Mouse (Mus musculus) liver, adult 2 months (tissue): ENCODE measurements around the gene Papln. TPM values are rescaled to one million over a fixed set of nuclear protein-coding genes. Genes with fewer than 3 reads are reported as not detected.
A peak's percentile ranks its signal among the peaks of the same experiment; 100 is the strongest.

Experiments
- DNase-seq: peaks from one replicate; pipeline ENCODE4 v3.0.0-alpha.2; 2011; ENCODE audit warnings: low read depth, low spot score; ENCODE audit errors: extremely low read depth
- H3K27ac ChIP-seq: fragments of 200-500 bp; replicated peaks from 2 replicates; pipeline ENCODE4 v1.5.1; 2012; ENCODE audit warnings: low read depth, mild to moderate bottlenecking, control low read depth, inconsistent platforms, low read length; ENCODE audit not compliant: insufficient read depth
- H3K27me3 ChIP-seq: fragments of 200-500 bp; 2 replicates; pipeline ENCODE4 v1.6.1; 2012; ENCODE audit warnings: mild to moderate bottlenecking, moderate library complexity, low read length, inconsistent platforms; ENCODE audit not compliant: control insufficient read depth, insufficient read depth
- H3K36me3 ChIP-seq: fragments of 200-500 bp; 2 replicates; pipeline ENCODE4 v1.6.1; 2012; ENCODE audit warnings: low read length, inconsistent platforms; ENCODE audit not compliant: control insufficient read depth, insufficient read depth
- H3K4me1 ChIP-seq: fragments of 200-500 bp; 2 replicates; pipeline ENCODE4 v1.6.1; 2011; ENCODE audit warnings: low read length; ENCODE audit not compliant: control insufficient read depth, insufficient read depth
- H3K4me3 ChIP-seq: fragments of 200-500 bp; 2 replicates; pipeline ENCODE4 v1.5.1; 2011; ENCODE audit warnings: low read depth, mild to moderate bottlenecking, control low read depth, low read length, moderate library complexity; ENCODE audit not compliant: insufficient read depth
- H3K79me2 ChIP-seq: fragments of 200-500 bp; 2 replicates; pipeline ENCODE4 v1.6.1; 2012; ENCODE audit warnings: inconsistent platforms, mild to moderate bottlenecking, low read length, moderate library complexity; ENCODE audit not compliant: control insufficient read depth, insufficient read depth
- H3K9ac ChIP-seq: fragments of 200-500 bp; 2 replicates; pipeline ENCODE4 v1.6.1; 2012; ENCODE audit warnings: low read depth, mild to moderate bottlenecking, control low read depth, inconsistent platforms, low read length
- CTCF ChIP-seq: fragments of 200-500 bp; IDR thresholded peaks from 2 replicates; pipeline ENCODE4 v1.5.1; 2011; ENCODE audit warnings: low read depth, low read length, control low read depth
- POLR2A ChIP-seq: fragments of 200-500 bp; IDR thresholded peaks from 2 replicates; pipeline ENCODE4 v1.6.1; 2011; ENCODE audit warnings: low read length, control low read depth; ENCODE audit not compliant: insufficient read depth; ENCODE audit errors: extremely low read depth
- WGBS: fragments of 180-500 bp; shearing (Covaris S2); methylation state at CpG from one replicate; pipeline ENCODE4 v1.1.7; 2018; 5-methylcytosine and 5-hydroxymethylcytosine counted together
- polyA plus RNA-seq: library from polyadenylated mRNA; depleted of rRNA; stranded (reverse); fragments of >200 nt; gene quantifications from 2 replicates; pipeline ENCODE4 v1.2.3, GENCODE M21; 2012; rRNA removed
- total RNA-seq: library from RNA; depleted of rRNA; stranded (reverse); fragments of >200 nt; gene quantifications from 2 replicates; pipeline ENCODE4 v1.2.3, GENCODE M21; 2014; rRNA removed

Papln gene
- total RNA-seq (1.3 and 1.9 TPM in 2 replicates), polyA plus RNA-seq (2.5 and 3.1 TPM in 2 replicates)

DNA sequence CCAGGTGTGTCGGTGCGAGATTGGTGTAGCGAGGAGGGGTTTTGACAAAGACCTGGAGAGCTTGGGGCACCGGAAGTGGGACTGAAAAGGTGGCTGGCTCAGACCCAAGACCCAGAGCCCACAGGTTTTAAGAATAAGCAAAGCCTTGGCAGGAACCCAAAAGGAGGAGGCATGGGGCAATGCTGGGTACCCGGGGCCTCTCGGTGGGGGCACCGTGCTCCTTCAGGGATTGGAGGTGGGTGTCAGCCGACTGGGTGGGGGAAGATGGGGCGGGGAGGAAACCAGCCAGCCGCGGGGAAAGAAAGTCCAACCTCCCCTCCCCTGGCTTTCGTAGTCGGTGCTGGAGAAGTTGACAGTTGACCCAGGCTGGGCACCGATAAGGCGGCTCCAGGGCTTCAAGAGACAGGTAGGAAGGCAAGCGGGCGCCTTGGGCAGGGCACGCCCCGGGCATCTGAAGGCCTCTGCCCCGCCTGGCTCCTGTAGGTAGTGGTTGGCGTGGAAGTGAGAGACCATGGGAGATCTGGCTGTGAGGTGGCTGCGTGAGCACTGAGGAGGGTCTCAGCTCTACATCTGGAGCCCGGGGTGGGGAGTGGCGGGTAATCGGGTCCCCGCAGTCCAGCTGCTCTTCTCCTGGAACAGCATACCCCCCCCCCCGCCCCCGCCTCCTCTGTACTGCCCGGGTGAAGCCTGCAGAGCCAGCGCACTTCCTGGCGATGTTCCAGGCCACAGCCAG is at the start of gene Papln:
Gene Papln (plus strand): TSS at position 324 of the 733 bp plus-strand sequence.
- TF ChIP-seq CTCF (no peak), POLR2A (no peak)
- 16% methylated on average over 29 of the region's 31 CpGs for WGBS
- H3K79me2 ChIP-seq: no peaks in the 10 kb centered on the region
- H3K9ac ChIP-seq: peak within 1 kb of the TSS; percentile 44
- H3K36me3 ChIP-seq: no peaks in the 10 kb centered on the region
- H3K4me3 ChIP-seq: peak within 1 kb of the TSS; percentile 45; the same call in 1 of the 2 replicates
- no peak within 1 kb of the TSS for H3K27ac ChIP-seq
- peaks cover 25% of the 10 kb centered on the region for H3K4me1 ChIP-seq
- no peak for DNase-seq
- H3K27me3 ChIP-seq: no peaks in the 10 kb centered on the region

DNA sequence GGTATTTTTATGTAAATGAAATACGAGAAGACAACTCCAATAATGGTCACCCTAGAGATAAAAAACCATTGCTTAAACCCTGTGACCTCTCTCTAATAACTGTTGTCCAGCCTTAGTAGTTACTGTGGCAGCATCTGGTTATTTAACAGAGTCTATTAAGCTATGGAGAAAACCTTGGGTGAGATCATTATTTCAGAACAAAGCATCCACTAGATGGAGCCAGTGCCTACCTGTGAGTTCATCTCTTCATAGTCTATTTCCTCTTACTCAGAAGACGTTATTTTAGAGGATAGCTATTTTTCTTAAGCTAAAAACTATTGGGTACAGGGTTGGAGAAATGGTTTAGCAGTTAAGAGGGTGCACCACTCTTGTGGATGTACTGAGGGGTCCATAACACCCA is 49.7 kb upstream of the Papln start:
- peak; percentile 44 for DNase-seq
- peaks cover 21% of the 10 kb centered on the region for H3K36me3 ChIP-seq
- TF ChIP-seq POLR2A (no peak), CTCF (peak; percentile 57; the same call in 1 of the 2 replicates)

GRCm38 (mm10) chr12:83716416-83717184 is 46.8 kb upstream of the Papln start:
- Histone ChIP-seq H3K9ac (no peak overlapping the region), H3K36me3 (peaks cover 25% of the 10 kb centered on the region), H3K4me1 (peaks cover 2% of the 10 kb centered on the region; the same call in 1 of the 2 replicates), H3K27me3 (no peaks in the 10 kb centered on the region), H3K79me2 (no peaks in the 10 kb centered on the region), H3K27ac (0 out of 2 replicates have a peak overlapping the region, but pooled peaks have one; percentile 1), H3K4me3 (no peak overlapping the region)
- 65% methylated on average over 15 of the region's 15 CpGs for WGBS
- TF ChIP-seq POLR2A (no peak), CTCF (no peak)
- no peak for DNase-seq

More for the DNA sequence above, 49.7 kb upstream of the Papln start:
- Histone ChIP-seq H3K79me2 (no peaks in the 10 kb centered on the region), H3K27me3 (no peaks in the 10 kb centered on the region), H3K27ac (no peak overlapping the region), H3K4me1 (peaks cover 9% of the 10 kb centered on the region), H3K4me3 (no peak overlapping the region), H3K9ac (no peak overlapping the region)
- 50% methylated on average over 2 of the region's 2 CpGs for WGBS

GRCm38 (mm10) chr12:83719431-83719830 is 44.0 kb upstream of the Papln start:
- Histone ChIP-seq H3K4me1 (peaks cover 2% of the 10 kb centered on the region; the same call in 1 of the 2 replicates), H3K9ac (no peak overlapping the region), H3K4me3 (no peak overlapping the region), H3K36me3 (peaks cover 34% of the 10 kb centered on the region), H3K27me3 (no peaks in the 10 kb centered on the region), H3K27ac (no peak overlapping the region), H3K79me2 (no peaks in the 10 kb centered on the region)
- TF ChIP-seq POLR2A (no peak), CTCF (no peak)
- 97% methylated on average over 1 of the region's 1 CpGs for WGBS
- no peak for DNase-seq

- peak overlapping the region; percentile 28; the same call in 1 of the 2 replicates for H3K27ac ChIP-seq
- H3K9ac ChIP-seq: no peak overlapping the region
- H3K27me3 ChIP-seq: no peaks in the 10 kb centered on the region
- no peaks in the 10 kb centered on the region for H3K79me2 ChIP-seq
- 76% methylated on average over 6 of the region's 6 CpGs for WGBS
- peaks cover 2% of the 10 kb centered on the region; the same call in 1 of the 2 replicates for H3K4me1 ChIP-seq
- no peak overlapping the region for H3K4me3 ChIP-seq
- H3K36me3 ChIP-seq: peaks cover 40% of the 10 kb centered on the region
- TF ChIP-seq CTCF (no peak), POLR2A (no peak)
- DNase-seq: no peak
Measured at GRCm38 (mm10) chr12:83721281-83721680, 42.2 kb upstream of the Papln start.
